Mouse (Mus musculus): Measurements from ENCODE around the gene Bex1.

Bex1 gene

GRCm38 (mm10) chrX:136171189-136172117, 43.9 kb downstream of the Bex1 start:
- no peak for DNase-seq (ENCODE audit: low spot score)

DNA sequence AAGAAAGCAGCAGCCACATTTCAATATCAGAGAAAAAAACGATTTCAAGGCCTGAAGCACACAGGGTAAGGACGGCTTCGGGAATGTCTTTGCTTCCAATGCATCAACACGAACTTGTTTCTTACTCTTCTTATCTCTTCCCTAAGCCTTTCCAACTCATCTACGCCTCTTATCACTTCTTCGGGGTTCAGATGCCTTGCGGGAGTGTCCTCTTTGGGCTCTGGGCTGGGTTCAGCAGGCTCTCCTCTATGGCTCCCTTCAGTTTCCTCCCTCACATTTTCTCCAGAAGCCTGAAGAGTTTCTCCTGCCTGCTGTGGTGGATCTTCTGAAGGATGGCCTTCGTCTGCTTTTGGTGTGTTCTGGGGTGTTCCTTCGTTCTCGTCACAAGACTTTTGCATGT, 44.7 kb downstream of the Bex1 start:
- no peak for DNase-seq (ENCODE audit: low spot score)
